Mouse (Mus musculus) brain, embryonic 14.5 days (tissue): ENCODE measurements around the gene Hrc. TPM values are rescaled to one million over a fixed set of nuclear protein-coding genes. Genes with fewer than 3 reads are reported as not detected.

Source experiments
- DNase-seq: peaks from one replicate; pipeline ENCODE4 v3.0.0-alpha.2; 2011; ENCODE audit warnings: low read depth
- CTCF ChIP-seq: fragments of 200-500 bp; IDR thresholded peaks from 2 replicates; pipeline ENCODE4 v1.5.1; 2012; ENCODE audit warnings: inconsistent platforms, mild to moderate bottlenecking, moderate library complexity, borderline replicate concordance; ENCODE audit not compliant: insufficient read depth, insufficient read length; ENCODE audit errors: extremely low read depth
- POLR2A ChIP-seq: fragments of 200-500 bp; IDR thresholded peaks from 2 replicates; pipeline ENCODE4 v1.6.1; 2012; ENCODE audit warnings: mild to moderate bottlenecking, inconsistent platforms, borderline replicate concordance; ENCODE audit not compliant: poor library complexity, insufficient read depth, insufficient read length, severe bottlenecking; ENCODE audit errors: extremely low read depth
- polyA plus RNA-seq: library from polyadenylated mRNA; depleted of rRNA; stranded (reverse); fragments of >200 nt; gene quantifications from 2 replicates; pipeline ENCODE4 v1.2.3, GENCODE M21; 2012; rRNA removed

Gene Hrc
- 0.48 and 1.3 TPM in 2 replicates for polyA plus RNA-seq

GRCm38 (mm10) chr7:45335056-45335455 lies at the start of gene Hrc:
Gene Hrc, plus strand, starts transcription at chr7:45335290.
- DNase-seq: no peak
- TF ChIP-seq POLR2A (no peak), CTCF (no peak)

GRCm38 (mm10) chr7:45286486-45286885 lies 48.6 kb upstream of the Hrc start:
- DNase-seq: no peak
- no peak for TF ChIP-seq CTCF
- TF ChIP-seq POLR2A: no peak

- no peak for TF ChIP-seq POLR2A
- TF ChIP-seq CTCF: no peak
- no peak for DNase-seq
These were observed 38.5 kb upstream of the Hrc start for GRCm38 (mm10) chr7:45296626-45297025.

GRCm38 (mm10) chr7:45297563-45297962 lies 37.5 kb upstream of the Hrc start:
- DNase-seq: no peak
- TF ChIP-seq CTCF (no peak), POLR2A (no peak)

GRCm38 (mm10) chr7:45299752-45300151 lies 35.3 kb upstream of the Hrc start:
- DNase-seq: peak; percentile 87
- TF ChIP-seq POLR2A: no peak
- peak; percentile 73; the same call in 1 of the 2 replicates for TF ChIP-seq CTCF

- TF ChIP-seq CTCF (peak; percentile 78), POLR2A (no peak)
- DNase-seq: peak; percentile 78
These were observed 34.8 kb upstream of the Hrc start for GRCm38 (mm10) chr7:45300270-45300669.

GRCm38 (mm10) chr7:45302626-45303025 lies 32.5 kb upstream of the Hrc start:
- peak; percentile 82 for DNase-seq
- TF ChIP-seq POLR2A: no peak
- TF ChIP-seq CTCF: no peak

GRCm38 (mm10) chr7:45304869-45305268 lies 30.2 kb upstream of the Hrc start:
- TF ChIP-seq POLR2A (no peak), CTCF (no peak)
- peak; percentile 18 for DNase-seq

GRCm38 (mm10) chr7:45305275-45305674 lies 29.8 kb upstream of the Hrc start:
- TF ChIP-seq CTCF (peak; percentile 76), POLR2A (no peak)
- DNase-seq: peak; percentile 73

GRCm38 (mm10) chr7:45308551-45309240 lies 26.4 kb upstream of the Hrc start:
- DNase-seq: no peak
- TF ChIP-seq CTCF (no peak), POLR2A (no peak)

- peak; percentile 84 for DNase-seq
- TF ChIP-seq POLR2A (no peak), CTCF (peak; percentile 77)
These were observed 25.6 kb upstream of the Hrc start for GRCm38 (mm10) chr7:45309455-45309854.

GRCm38 (mm10) chr7:45312023-45312422 lies 23.1 kb upstream of the Hrc start:
- no peak for DNase-seq
- TF ChIP-seq POLR2A: no peak
- TF ChIP-seq CTCF: no peak

GRCm38 (mm10) chr7:45312686-45313453 lies 22.2 kb upstream of the Hrc start:
- TF ChIP-seq CTCF (no peak), POLR2A (no peak)
- DNase-seq: peak; percentile 48
